Mouse (Mus musculus) embryonic facial prominence, embryonic 14.5 days (tissue): ENCODE data around the gene Tlcd2. TPM values are rescaled to one million over a fixed set of nuclear protein-coding genes. Genes with fewer than 3 reads are reported as not detected.

Experiments used
- ATAC-seq: fragments of 200-750 bp; cut with Nextera tagmentation; 2 replicates; pipeline ENCODE4 v1.8.0; 2017; ENCODE audit warnings: low read depth, moderate number of reproducible peaks, moderate TSS enrichment
- DNase-seq: peaks from one replicate; pipeline ENCODE4 v3.0.0-alpha.2; 2015; ENCODE audit warnings: low spot score
- H3K27ac ChIP-seq: fragments of 300-500 bp; sonication (generic); replicated peaks from 2 replicates; pipeline ENCODE4 v1.5.1; 2014; ENCODE audit warnings: low read depth, mild to moderate bottlenecking, low read length, moderate library complexity
- H3K27me3 ChIP-seq: fragments of 300-500 bp; sonication (generic); replicated peaks from 2 replicates; pipeline ENCODE4 v1.6.1; 2014; ENCODE audit warnings: low read length; ENCODE audit not compliant: control insufficient read depth, insufficient read depth
- H3K36me3 ChIP-seq: fragments of 300-500 bp; sonication (generic); 2 replicates; pipeline ENCODE4 v1.6.1; 2014; ENCODE audit warnings: low read length, mixed read lengths; ENCODE audit not compliant: control insufficient read depth, insufficient read depth
- H3K4me1 ChIP-seq: fragments of 300-500 bp; sonication (generic); 2 replicates; pipeline ENCODE4 v1.6.1; 2014; ENCODE audit warnings: antibody characterized with exemption, low read length; ENCODE audit not compliant: control insufficient read depth, insufficient read depth
- H3K4me2 ChIP-seq: fragments of 300-500 bp; sonication (generic); 2 replicates; pipeline ENCODE4 v1.6.1; 2014; ENCODE audit warnings: low read depth, mild to moderate bottlenecking, low read length, moderate library complexity, mixed read lengths
- H3K4me3 ChIP-seq: fragments of 300-500 bp; sonication (generic); 2 replicates; pipeline ENCODE4 v1.5.1; 2014; ENCODE audit warnings: low read depth, mild to moderate bottlenecking, low read length
- H3K9ac ChIP-seq: fragments of 300-500 bp; sonication (generic); 2 replicates; pipeline ENCODE4 v1.6.1; 2014; ENCODE audit warnings: low read depth, mild to moderate bottlenecking, low read length, moderate library complexity, mixed read lengths
- H3K9me3 ChIP-seq: fragments of 300-500 bp; sonication (generic); 2 replicates; pipeline ENCODE4 v1.6.1; 2016; ENCODE audit warnings: low read length; ENCODE audit not compliant: control insufficient read depth
- WGBS: fragments of 180-500 bp; shearing (Covaris S2); extraction: QIAGEN DNeasy Blood & Tissue Kit; methylation state at CpG from one replicate; pipeline ENCODE4 v1.1.7; 2014; 5-methylcytosine and 5-hydroxymethylcytosine counted together
- polyA plus RNA-seq: library from polyadenylated mRNA; unstranded; fragments of >200 nt; fragmentation: Nextera tagmentation; extraction: Ambion mirVana; gene quantifications from 2 replicates; pipeline ENCODE4 v1.2.1, GENCODE M21; 2014

The Tlcd2 gene
- polyA plus RNA-seq, 1 experiment from 2014 or later: 19.1 TPM

- no peak for DNase-seq
- Histone ChIP-seq H3K4me1 (no peaks in the 10 kb centered on the region), H3K9ac (no peak overlapping the region), H3K36me3 (peaks cover 24% of the 10 kb centered on the region), H3K9me3 (no peaks in the 10 kb centered on the region), H3K4me2 (no peak overlapping the region), H3K4me3 (no peak overlapping the region), H3K27me3 (no peaks in the 10 kb centered on the region), H3K27ac (no peak overlapping the region)
- ATAC-seq: no peak
- WGBS: 77% methylated on average over 3 of the region's 3 CpGs
These were observed 21.6 kb upstream of the Tlcd2 start for GRCm38 (mm10) chr11:75439951-75440350.

- no peak overlapping the region for H3K4me3 ChIP-seq
- H3K27me3 ChIP-seq: no peaks in the 10 kb centered on the region
- no peak for ATAC-seq
- 88% methylated on average over 7 of the region's 7 CpGs for WGBS
- H3K36me3 ChIP-seq: peaks cover 33% of the 10 kb centered on the region
- H3K9me3 ChIP-seq: no peaks in the 10 kb centered on the region
- H3K27ac ChIP-seq: no peak overlapping the region
- DNase-seq: no peak
- H3K4me1 ChIP-seq: no peaks in the 10 kb centered on the region
- no peak overlapping the region for H3K9ac ChIP-seq
- H3K4me2 ChIP-seq: no peak overlapping the region
These were observed 20.5 kb upstream of the Tlcd2 start for GRCm38 (mm10) chr11:75441034-75441433.

GRCm38 (mm10) chr11:75441601-75442000, 19.9 kb upstream of the Tlcd2 start:
- Histone ChIP-seq H3K4me2 (no peak overlapping the region), H3K9me3 (no peaks in the 10 kb centered on the region), H3K36me3 (peaks cover 33% of the 10 kb centered on the region), H3K4me3 (no peak overlapping the region), H3K4me1 (no peaks in the 10 kb centered on the region), H3K27me3 (no peaks in the 10 kb centered on the region), H3K9ac (no peak overlapping the region), H3K27ac (no peak overlapping the region)
- DNase-seq (no peak), ATAC-seq (no peak)
- 92% methylated on average over 16 of the region's 16 CpGs for WGBS

- Histone ChIP-seq H3K9me3 (no peaks in the 10 kb centered on the region), H3K4me1 (no peaks in the 10 kb centered on the region), H3K4me3 (no peak overlapping the region), H3K36me3 (peaks cover 46% of the 10 kb centered on the region), H3K27me3 (no peaks in the 10 kb centered on the region), H3K4me2 (no peak overlapping the region), H3K9ac (no peak overlapping the region), H3K27ac (no peak overlapping the region)
- DNase-seq (no peak), ATAC-seq (no peak)
- WGBS: 50% methylated on average over 7 of the region's 8 CpGs
These were observed 17.8 kb upstream of the Tlcd2 start for GRCm38 (mm10) chr11:75443711-75444110.

- no peak for DNase-seq
- peaks cover 56% of the 10 kb centered on the region for H3K36me3 ChIP-seq
- 79% methylated on average over 3 of the region's 3 CpGs for WGBS
These were observed 12.9 kb upstream of the Tlcd2 start for GRCm38 (mm10) chr11:75448575-75448974.

GRCm38 (mm10) chr11:75449695-75450094, 11.8 kb upstream of the Tlcd2 start:
- H3K27me3 ChIP-seq: no peaks in the 10 kb centered on the region
- peaks cover 49% of the 10 kb centered on the region for H3K36me3 ChIP-seq
- no peak overlapping the region for H3K9ac ChIP-seq
- H3K4me2 ChIP-seq: no peak overlapping the region
- no peak for ATAC-seq
- DNase-seq: no peak
- WGBS: 76% methylated on average over 7 of the region's 7 CpGs
- no peak overlapping the region for H3K4me3 ChIP-seq
- no peaks in the 10 kb centered on the region for H3K9me3 ChIP-seq
- peaks cover 5% of the 10 kb centered on the region; the same call in 1 of the 2 replicates for H3K4me1 ChIP-seq
- H3K27ac ChIP-seq: no peak overlapping the region

More at GRCm38 (mm10) chr11:75448575-75448974, 12.9 kb upstream of the Tlcd2 start:
- Histone ChIP-seq H3K27ac (no peak overlapping the region), H3K4me1 (peaks cover under 1% of the 10 kb centered on the region; the same call in 1 of the 2 replicates), H3K4me2 (no peak overlapping the region), H3K27me3 (no peaks in the 10 kb centered on the region), H3K9me3 (no peaks in the 10 kb centered on the region), H3K9ac (no peak overlapping the region), H3K4me3 (no peak overlapping the region)
- ATAC-seq: no peak

GRCm38 (mm10) chr11:75450304-75450908, 11.1 kb upstream of the Tlcd2 start:
- peaks cover 8% of the 10 kb centered on the region for H3K4me1 ChIP-seq
- H3K9ac ChIP-seq: no peak overlapping the region
- no peak overlapping the region for H3K4me3 ChIP-seq
- H3K4me2 ChIP-seq: no peak overlapping the region
- 90% methylated on average over 8 of the region's 8 CpGs for WGBS
- H3K36me3 ChIP-seq: peaks cover 44% of the 10 kb centered on the region
- ATAC-seq (no peak), DNase-seq (no peak)
- no peak overlapping the region for H3K27ac ChIP-seq
- no peaks in the 10 kb centered on the region for H3K27me3 ChIP-seq
- H3K9me3 ChIP-seq: no peaks in the 10 kb centered on the region

- Histone ChIP-seq H3K36me3 (peaks cover 38% of the 10 kb centered on the region), H3K9me3 (no peaks in the 10 kb centered on the region), H3K27me3 (no peaks in the 10 kb centered on the region), H3K9ac (no peak overlapping the region), H3K4me1 (peaks cover 8% of the 10 kb centered on the region), H3K4me3 (no peak overlapping the region), H3K4me2 (no peak overlapping the region), H3K27ac (no peak overlapping the region)
- WGBS: 87% methylated on average over 15 of the region's 15 CpGs
- ATAC-seq (no peak), DNase-seq (no peak)
These were observed 10.6 kb upstream of the Tlcd2 start for GRCm38 (mm10) chr11:75450936-75451335.

GRCm38 (mm10) chr11:75452081-75452480, 9.4 kb upstream of the Tlcd2 start:
- 94% methylated on average over 8 of the region's 8 CpGs for WGBS
- Histone ChIP-seq H3K9ac (no peak overlapping the region), H3K4me3 (no peak overlapping the region), H3K4me1 (peaks cover 8% of the 10 kb centered on the region), H3K27me3 (no peaks in the 10 kb centered on the region), H3K9me3 (no peaks in the 10 kb centered on the region), H3K36me3 (peaks cover 38% of the 10 kb centered on the region), H3K4me2 (no peak overlapping the region), H3K27ac (no peak overlapping the region)
- ATAC-seq (no peak), DNase-seq (no peak)
